Mouse (Mus musculus) gonadal fat pad, adult 2 months (tissue): ENCODE data around the gene Pakap. TPM values are rescaled to one million over a fixed set of nuclear protein-coding genes. Genes with fewer than 3 reads are reported as not detected.

ENCODE experiments used
- DNase-seq: peaks from one replicate; pipeline ENCODE4 v3.0.0-alpha.2; 2012; ENCODE audit warnings: low read depth
- polyA plus RNA-seq: library from polyadenylated mRNA; depleted of rRNA; stranded (reverse); fragments of >200 nt; gene quantifications from 2 replicates; pipeline ENCODE4 v1.2.3, GENCODE M21; 2012; rRNA removed

Pakap gene
- 2.6 and 3.7 TPM in 2 replicates for polyA plus RNA-seq

GRCm38 (mm10) chr4:57567666-57568206 lies at the start of gene Pakap:
Pakap (plus strand) TSS chr4:57568179.
- DNase-seq: no peak

DNA sequence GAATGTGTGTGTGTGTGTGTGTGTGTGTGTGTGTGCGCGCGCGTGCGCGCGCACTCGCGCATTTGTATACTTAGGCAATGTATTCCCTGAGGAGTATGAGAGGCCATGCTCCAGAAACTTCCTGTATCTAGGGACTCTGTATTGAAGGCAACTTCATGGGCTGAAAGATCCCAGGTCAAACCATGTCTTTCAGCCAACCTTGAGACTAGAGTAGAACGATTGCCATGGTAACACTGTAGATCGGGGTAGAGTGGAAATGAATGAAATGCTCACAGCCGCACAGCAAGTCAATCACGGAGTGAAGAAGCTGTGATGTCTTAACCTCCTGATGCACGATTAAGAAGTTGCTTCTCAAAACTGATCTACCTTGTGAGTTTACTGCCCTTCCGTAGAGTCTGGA lies 44.5 kb upstream of the Pakap start:
- no peak for DNase-seq

DNA sequence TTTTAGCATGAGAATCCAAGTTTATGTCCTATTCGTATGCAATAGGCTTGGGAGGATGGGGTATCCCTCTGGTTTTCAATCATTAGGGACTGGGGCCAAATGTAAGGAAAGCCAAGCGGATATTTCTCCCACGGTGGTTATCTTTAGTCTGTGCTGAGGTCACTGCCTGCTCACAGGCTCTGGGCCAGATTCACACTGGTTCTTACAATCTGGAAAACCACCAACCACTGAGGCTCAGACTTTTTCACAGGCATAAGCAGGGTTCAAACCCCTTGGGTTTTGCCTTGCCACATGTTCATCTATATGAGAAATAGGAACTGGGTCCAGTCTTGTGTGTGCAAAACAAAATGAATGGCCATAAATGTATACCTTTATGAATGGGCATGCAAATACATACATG lies 43.5 kb upstream of the Pakap start:
- DNase-seq: no peak

GRCm38 (mm10) chr4:57525221-57526011 lies 42.6 kb upstream of the Pakap start:
- DNase-seq: no peak

- no peak for DNase-seq
Observed at GRCm38 (mm10) chr4:57528296-57528695, 39.7 kb upstream of the Pakap start.

- no peak for DNase-seq
Observed at GRCm38 (mm10) chr4:57533686-57534085, 34.3 kb upstream of the Pakap start.

DNA sequence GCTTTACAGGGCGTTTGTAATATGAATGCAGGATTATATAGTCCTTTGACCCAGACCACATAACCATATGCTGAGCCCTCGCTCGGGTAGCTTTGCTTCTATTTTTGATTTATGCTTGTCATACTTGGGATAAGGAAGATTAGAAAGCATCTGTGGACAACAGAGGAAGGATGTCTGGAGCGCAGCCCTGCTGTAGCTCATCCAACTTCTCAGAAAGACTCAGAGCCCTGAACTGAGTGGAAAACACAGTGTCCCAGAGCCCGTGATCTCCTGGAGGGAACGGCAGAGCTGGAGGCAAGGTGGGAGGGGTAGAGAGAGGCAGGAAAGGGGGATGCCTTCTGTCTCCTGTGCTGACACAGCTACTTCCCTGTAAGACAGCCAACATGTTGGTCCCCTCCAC lies 33.7 kb upstream of the Pakap start:
- no peak for DNase-seq

- no peak for DNase-seq
Observed at GRCm38 (mm10) chr4:57535087-57535486, 32.9 kb upstream of the Pakap start.

GRCm38 (mm10) chr4:57538029-57538688 lies 29.8 kb upstream of the Pakap start:
- DNase-seq: no peak

GRCm38 (mm10) chr4:57543692-57544256 lies 24.2 kb upstream of the Pakap start:
- no peak for DNase-seq

DNA sequence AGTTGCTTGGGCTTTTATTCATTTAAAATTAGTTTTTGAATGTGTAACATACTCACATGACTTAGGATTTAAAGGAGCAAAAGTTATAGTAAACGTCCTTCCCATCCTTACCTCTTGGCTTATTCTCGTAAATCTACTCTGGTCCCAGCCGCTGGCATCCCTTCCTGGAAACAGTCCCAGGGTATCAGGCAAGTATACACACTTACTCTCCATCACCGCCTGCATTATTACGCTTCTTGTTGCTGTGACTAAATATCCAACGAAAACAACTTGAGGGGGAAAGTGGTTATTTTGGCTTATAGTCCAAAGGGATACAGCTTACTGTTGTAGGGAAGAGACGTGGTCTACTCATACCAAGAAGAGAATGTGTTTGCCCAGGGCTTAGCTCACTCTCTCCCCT lies 20.2 kb upstream of the Pakap start:
- no peak for DNase-seq

DNA sequence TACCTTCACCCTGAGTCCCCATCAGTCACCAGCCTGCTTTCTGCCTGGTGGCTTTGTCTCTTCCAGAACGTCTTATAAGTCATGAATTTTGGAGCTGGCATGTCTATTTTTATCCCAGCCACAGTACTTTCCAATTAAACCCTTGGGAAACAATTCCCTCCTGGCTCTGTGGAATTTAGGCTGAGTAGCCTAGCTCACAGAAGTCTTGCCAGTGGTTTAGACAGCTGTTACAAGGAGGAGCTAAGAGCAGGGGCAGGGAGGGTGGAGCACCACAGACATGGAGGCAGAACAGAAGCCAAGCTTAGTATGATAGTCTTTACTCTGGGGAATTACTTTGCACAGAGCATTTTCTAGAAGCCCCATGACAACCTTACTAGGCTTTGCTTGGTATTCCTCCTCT lies 17.8 kb upstream of the Pakap start:
- no peak for DNase-seq

GRCm38 (mm10) chr4:57557102-57557501 lies 10.9 kb upstream of the Pakap start:
- no peak for DNase-seq

DNA sequence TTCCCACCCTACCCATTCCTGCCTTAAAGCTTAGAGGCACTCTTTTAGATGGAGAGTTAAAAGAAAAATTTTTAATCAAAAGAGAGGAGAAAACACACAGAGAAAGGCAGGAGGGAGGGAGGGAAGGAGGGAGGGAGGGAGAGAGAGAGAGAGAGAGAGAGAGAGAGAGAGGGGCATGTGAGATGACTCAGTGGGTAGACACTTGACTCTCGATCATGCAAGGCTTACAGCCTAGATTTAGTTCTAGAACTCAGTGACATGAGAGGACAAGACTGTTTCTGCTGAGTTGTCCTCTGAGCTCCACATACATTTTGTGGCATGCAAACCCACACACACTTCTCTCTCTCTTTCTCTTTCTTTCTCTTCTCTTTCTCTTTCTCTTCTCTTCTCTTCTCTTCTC lies 8.5 kb upstream of the Pakap start:
- DNase-seq: no peak

DNA sequence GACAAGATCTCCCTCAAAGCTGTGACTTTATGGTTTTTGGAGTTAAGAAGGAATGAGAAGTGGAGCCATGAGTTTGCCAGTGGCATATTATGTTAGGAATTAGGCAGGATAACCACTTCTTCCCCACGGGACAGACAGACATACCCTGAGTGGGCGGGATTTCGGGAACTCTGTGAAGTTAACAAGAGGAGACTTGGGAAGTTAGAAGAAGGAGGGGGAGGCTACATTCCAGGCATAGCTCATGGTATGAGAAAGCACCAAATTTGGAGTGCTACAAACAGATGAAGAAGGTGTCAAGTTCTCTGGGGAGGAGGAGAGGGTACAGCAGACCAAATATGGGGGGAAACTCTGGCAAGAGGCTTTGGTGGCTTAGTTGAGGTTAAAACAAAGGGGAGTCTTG lies 8.0 kb upstream of the Pakap start:
- no peak for DNase-seq

DNA sequence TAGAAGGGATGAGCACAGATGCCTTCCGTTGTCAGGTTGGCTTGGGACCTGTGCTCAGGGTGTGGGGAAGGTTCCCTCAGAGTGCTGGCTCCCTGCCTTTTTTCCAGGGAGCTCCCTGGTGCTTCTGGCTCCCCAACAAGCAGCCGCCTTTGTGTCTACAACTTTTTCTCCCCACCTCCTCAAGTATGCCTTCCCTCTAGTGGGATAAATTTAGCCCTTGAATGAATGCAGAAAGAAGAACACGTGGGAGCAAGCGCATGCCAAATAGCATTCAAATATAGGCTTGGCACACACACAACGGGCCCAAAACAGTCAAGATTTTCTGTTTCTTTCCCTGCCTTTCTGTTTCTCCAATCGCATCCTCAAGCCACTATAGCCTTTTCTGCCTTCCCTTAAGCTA lies 6.9 kb upstream of the Pakap start:
- DNase-seq: no peak

DNA sequence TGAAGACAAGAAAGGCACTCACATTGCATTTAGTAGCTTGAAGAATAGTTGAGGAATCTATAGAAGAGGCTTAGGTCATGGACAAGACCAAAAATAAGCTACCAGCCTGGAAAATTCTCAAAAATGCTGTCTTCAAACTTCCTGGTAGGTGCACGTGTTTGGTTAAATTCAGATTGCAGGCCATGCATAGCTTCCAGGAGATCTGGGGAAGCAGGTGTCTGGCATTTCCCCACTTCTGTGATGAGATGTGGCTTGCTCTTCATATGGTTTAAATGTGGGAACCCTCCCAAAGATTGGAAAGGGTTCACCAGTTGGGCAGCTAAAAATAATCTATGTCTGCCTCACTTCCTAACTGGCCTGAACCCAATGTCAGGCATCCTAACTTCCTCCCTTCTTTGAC lies 2.7 kb upstream of the Pakap start:
- DNase-seq: no peak

DNA sequence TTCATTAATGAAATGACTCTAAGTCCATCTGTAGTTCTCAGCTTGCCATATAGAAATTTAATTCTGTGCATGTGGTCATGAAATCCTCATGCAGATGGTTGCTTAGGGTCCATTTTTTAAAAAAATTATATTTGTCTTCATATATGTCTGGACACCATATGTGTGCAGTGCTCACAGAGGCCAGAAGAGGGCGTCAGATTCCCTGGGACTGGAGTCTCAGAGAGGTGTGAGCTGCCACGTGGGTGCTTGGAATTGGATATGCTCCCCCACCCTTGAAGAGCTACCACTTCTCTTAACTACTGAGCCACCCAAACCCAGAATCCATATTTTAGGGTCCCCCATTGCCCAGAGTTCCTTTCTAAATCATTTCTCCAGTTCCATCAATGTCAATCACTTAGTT lies 2.2 kb upstream of the Pakap start:
- no peak for DNase-seq

DNA sequence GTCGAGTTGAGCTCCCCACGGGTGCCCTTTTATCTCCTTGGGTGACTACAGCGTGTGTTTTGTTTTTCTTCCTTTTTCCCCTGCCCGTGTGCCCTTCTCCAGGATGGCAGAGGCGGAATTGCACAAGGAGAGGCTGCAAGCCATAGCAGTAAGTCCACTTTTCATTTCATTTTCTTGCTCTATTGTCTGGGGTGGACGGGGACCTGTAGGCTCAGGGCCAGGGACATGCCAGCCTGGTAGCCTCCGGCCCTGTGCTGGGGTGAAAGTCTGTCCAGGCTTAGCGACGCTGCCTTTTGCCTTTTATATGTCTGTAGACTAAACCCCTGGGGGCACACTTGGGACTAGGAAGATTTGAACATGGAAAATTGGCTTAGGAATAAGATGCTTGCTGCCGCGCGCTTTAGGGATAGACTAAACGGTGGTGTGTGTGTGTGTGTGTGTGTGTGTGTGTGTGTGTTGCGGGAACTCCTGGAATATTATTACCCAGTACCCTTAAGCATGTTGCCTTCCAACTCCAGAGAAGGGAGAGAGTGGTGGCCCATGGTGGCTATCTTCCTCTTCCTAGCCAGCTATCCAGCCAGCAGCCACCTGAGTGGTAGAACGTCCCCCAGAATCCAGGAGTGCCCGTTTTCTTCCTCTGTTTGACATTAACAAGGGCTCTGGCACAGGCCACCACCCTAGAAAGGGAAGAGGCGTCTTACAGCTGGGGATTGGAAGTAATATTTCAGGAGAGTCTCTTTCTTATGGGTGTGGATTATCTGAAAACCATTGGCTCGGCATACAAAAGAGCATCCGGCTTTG lies 489 bp downstream of the Pakap start:
- DNase-seq: no peak

DNA sequence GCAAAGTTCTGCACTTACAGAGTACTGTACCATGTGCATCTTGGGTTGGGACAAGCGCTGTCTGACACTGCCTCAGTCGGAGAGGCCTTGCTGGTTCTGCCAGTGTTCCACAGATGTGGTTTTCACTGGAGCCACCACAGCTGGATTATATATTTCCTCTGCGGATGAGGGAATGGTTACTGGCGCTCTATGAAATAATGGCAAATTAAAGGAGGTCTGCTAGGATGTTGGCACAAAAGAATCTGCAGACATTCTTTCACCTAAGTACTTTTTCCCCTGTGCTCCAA lies 1.0 kb downstream of the Pakap start:
- DNase-seq: no peak

DNA sequence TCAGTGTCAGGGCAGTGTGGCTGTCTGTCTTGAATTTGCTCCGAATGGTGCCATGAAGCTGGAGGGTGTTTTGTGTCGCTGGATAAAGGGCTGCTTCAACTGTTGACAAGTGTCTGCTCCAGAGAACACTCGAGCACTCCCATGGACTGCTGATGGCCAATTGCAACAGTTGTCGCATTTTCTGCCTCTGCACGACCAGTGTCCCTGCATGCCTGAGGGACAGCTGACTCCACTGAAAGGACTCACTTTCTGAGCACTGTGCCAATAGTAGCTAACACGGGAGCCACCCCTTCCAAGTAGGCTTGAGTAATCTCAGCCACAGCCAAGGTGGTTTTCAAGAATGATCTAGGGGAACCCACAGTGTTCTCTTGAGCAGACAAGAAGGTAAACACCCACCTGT lies 1.7 kb downstream of the Pakap start:
- no peak for DNase-seq

- no peak for DNase-seq
Observed at GRCm38 (mm10) chr4:57570229-57570628, 2.2 kb downstream of the Pakap start.
